Comparison of ENCODE assay signal across 20 mouse cellular contexts in genomic region chr14:30595576-30596313, GRCm38 (mm10). TPM values are rescaled to one million over a fixed set of nuclear protein-coding genes. Genes with fewer than 3 reads are reported as not detected.
DNase-seq lines count a peak whose midpoint lies in the region; ATAC-seq and TF ChIP-seq lines count a peak whose summit lies in the region.
"Had no signal": no experiment of that assay in that cellular context is flagged by ENCODE, and none has a peak within 500 bp of the region (broad histone marks: within the 10 kb centered on the region; RNA-seq: fewer than 3 reads in every experiment).

No protein-coding gene starts in this region.

- DNase-seq in cerebellum, postnatal 14 days = peak; percentile 33 to 45
- DNase-seq in cerebellum, adult 18-20 months = no peak
- no peak for DNase-seq in liver, postnatal 0 days
- DNase-seq in liver = no peak
- DNase-seq in adrenal gland, adult 18-20 months (ENCODE audit: low spot score in 2 of 2) = peak; percentile 57 to 61
- DNase-seq in frontal cortex, postnatal 14 days (ENCODE audit: low spot score in 2 of 2) = no peak
- DNase-seq: cerebellum, adult 2 months; heart, postnatal 36 days; kidney, adult 18-20 months; kidney, postnatal 25 days; layer of hippocampus, adult 9-11 months; lung, adult 2 months; lung, postnatal 36 days; retina, postnatal 1 day; thymus, postnatal 25 days had no signal

- no peak for TF ChIP-seq EP300 in liver, postnatal 0 days (IDR thresholded peaks at IDR 0.05; ENCODE audit: low read depth)

- H3K4me1 ChIP-seq in liver, postnatal 0 days (ENCODE audit: insufficient read depth) = peaks cover 10% of the 10 kb centered on the region
- H3K4me1 ChIP-seq in bone marrow macrophage, adult 2 months (ENCODE audit: control insufficient read depth, insufficient read depth, low read length) = peaks cover 60% of the 10 kb centered on the region

- H3K9me3 ChIP-seq in liver, postnatal 0 days (ENCODE audit: low read length) = no peaks in the 10 kb centered on the region
- H3K9me3 ChIP-seq: embryonic facial prominence, embryonic 13.5 days; heart, embryonic 13.5 days had no signal

- 63% methylated on average over 8 of the region's 8 CpGs for WGBS in liver, postnatal 0 days (ENCODE audit: insufficient replicate concordance)

- peaks cover 32% of the 10 kb centered on the region for H3K36me3 ChIP-seq in liver, postnatal 0 days (replicated peaks; ENCODE audit: insufficient read depth, low read length)

- H3K9ac ChIP-seq in liver, postnatal 0 days (replicated peaks) = no peak overlapping the region
- H3K9ac ChIP-seq: embryonic facial prominence, embryonic 13.5 days had no signal

- no peaks in the 10 kb centered on the region for H3K27me3 ChIP-seq in liver, postnatal 0 days (ENCODE audit: insufficient read depth, low read length)
- H3K27me3 ChIP-seq: embryonic facial prominence, embryonic 13.5 days; heart, embryonic 13.5 days had no signal

- no peak overlapping the region for H3K4me2 ChIP-seq in liver, postnatal 0 days (ENCODE audit: low read depth, low read length)
- H3K4me2 ChIP-seq: embryonic facial prominence, embryonic 13.5 days; heart, embryonic 13.5 days had no signal

- 0 out of 2 replicates have a peak overlapping the region, but pooled peaks have one; percentile 45 for H3K27ac ChIP-seq in liver, postnatal 0 days (ENCODE audit: low read depth)
- peak overlapping the region; percentile 28 for H3K27ac ChIP-seq in bone marrow macrophage, adult 2 months (ENCODE audit: insufficient read depth, low read depth, low read length)

- no peak for TF ChIP-seq CTCF in liver, postnatal 0 days (IDR thresholded peaks at IDR 0.05; ENCODE audit: low read depth)
- no peak for TF ChIP-seq CTCF in bone marrow macrophage, adult 2 months (IDR thresholded peaks at IDR 0.05; ENCODE audit: low read depth, low read length)

- ATAC-seq in liver, postnatal 0 days = no peak
- ATAC-seq in monocyte, adult 5-6 weeks (replicated peaks; ENCODE audit: insufficient number of reproducible peaks, low FRiP score, low TSS enrichment, poor library complexity, severe bottlenecking) = no peak

- no peak for TF ChIP-seq POLR2A in bone marrow macrophage, adult 2 months (IDR thresholded peaks at IDR 0.05; ENCODE audit: borderline replicate concordance, low read depth, low read length)

- no peak overlapping the region for H3K4me3 ChIP-seq in liver, postnatal 0 days (ENCODE audit: low read depth, low read length)
- H3K4me3 ChIP-seq in bone marrow macrophage, adult 2 months (ENCODE audit: insufficient read depth, low read length) = no peak overlapping the region
- H3K4me3 ChIP-seq: embryonic facial prominence, embryonic 13.5 days; heart, embryonic 13.5 days; myocyte had no signal

RNA-seq across cellular contexts. Expression of gene Prkcd, which starts 30.3 kb away (rescaled TPM):
- polyA plus RNA-seq in liver, postnatal 0 days (2015; fragmentation: Nextera tagmentation; extraction: Ambion mirVana) = 16.7 and 17.8 TPM in 2 replicates
- total RNA-seq in adrenal gland, adult 18-20 months (2021) = 100 to 1,000 TPM; 123 to 353 TPM
- 404 TPM in 2 replicates for polyA plus RNA-seq in bone marrow macrophage, adult 2 months (2012; ENCODE audit: insufficient read depth, insufficient read length, missing spikeins)
- total RNA-seq in monocyte, adult 5-6 weeks (2017) = 610 to 725 TPM (median 637 TPM) in 3 replicates

RNA-seq across cellular contexts. Expression of gene Tkt, which starts 47.6 kb away (rescaled TPM):
- 96.6 and 110 TPM in 2 replicates for polyA plus RNA-seq in liver, postnatal 0 days (2015; fragmentation: Nextera tagmentation; extraction: Ambion mirVana)
- total RNA-seq in adrenal gland, adult 18-20 months (2021) = 1,000 to 10,000 TPM; 1,314 to 2,885 TPM
- polyA plus RNA-seq in bone marrow macrophage, adult 2 months (2012; ENCODE audit: insufficient read depth, insufficient read length, missing spikeins) = 305 and 412 TPM in 2 replicates
- total RNA-seq in monocyte, adult 5-6 weeks (2017) = 278 to 467 TPM (median 383 TPM) in 3 replicates

RNA-seq across cellular contexts. Expression of gene Rft1, which starts 58.4 kb away (rescaled TPM):
- 6.6 and 7.0 TPM in 2 replicates for polyA plus RNA-seq in liver, postnatal 0 days (2015; fragmentation: Nextera tagmentation; extraction: Ambion mirVana)
- 10 to 100 TPM; 20.8 to 35.3 TPM for total RNA-seq in adrenal gland, adult 18-20 months (2021)
- 18.4 and 20.5 TPM in 2 replicates for polyA plus RNA-seq in bone marrow macrophage, adult 2 months (2012; ENCODE audit: insufficient read depth, insufficient read length, missing spikeins)
- total RNA-seq in monocyte, adult 5-6 weeks (2017) = 14.2 to 22.2 TPM (median 16.0 TPM) in 3 replicates

Comparison
In these comparisons a context has a peak if more than half of its experiments do, and no peak if none do; other contexts are left out.
1. DNase-seq: peak in cerebellum, postnatal 14 days (2 of 2) and adrenal gland, adult 18-20 months (2 of 2); none in cerebellum, adult 18-20 months (0 of 2), liver, postnatal 0 days (single experiment), liver (single experiment) and frontal cortex, postnatal 14 days (0 of 2).